15 mouse cellular contexts compared by ENCODE assay signal in the genomic region with DNA sequence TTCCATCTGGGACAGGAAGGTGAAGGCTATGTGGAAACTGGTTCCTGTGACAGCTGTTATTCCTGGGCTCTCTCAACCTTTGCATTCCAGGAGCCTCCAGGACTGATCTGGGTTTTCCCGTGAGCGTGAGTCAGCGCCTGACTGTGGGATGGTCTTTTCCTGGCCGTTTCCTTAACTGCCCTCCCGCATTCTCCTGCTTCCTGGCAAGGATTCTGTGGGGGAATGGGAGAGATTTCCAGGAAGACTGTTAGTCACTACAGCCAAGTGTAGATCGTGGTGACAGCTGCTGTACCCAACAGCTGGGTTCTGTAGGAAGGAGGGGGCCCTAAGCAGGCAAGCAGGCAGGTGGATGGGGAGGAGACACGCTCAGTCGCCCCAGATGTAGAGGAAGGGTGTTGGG. TPM values are rescaled to one million over a fixed set of nuclear protein-coding genes. Genes with fewer than 3 reads are reported as not detected.
DNase-seq lines count a peak whose midpoint lies in the region; ATAC-seq and TF ChIP-seq lines count a peak whose summit lies in the region.
"Had no signal": no experiment of that assay in that cellular context is flagged by ENCODE, and none has a peak within 500 bp of the region (broad histone marks: within the 10 kb centered on the region; RNA-seq: fewer than 3 reads in every experiment).

No protein-coding gene starts in this region.

- no peak for ATAC-seq in heart, embryonic 15.5 days (replicated peaks; ENCODE audit: insufficient number of reproducible peaks, insufficient read depth, low FRiP score, low read depth)
- ATAC-seq in lung, embryonic 14.5 days (ENCODE audit: insufficient read depth) = peak; percentile 7; the same call in 1 of the 2 replicates
- peak; percentile 44 for ATAC-seq in heart, postnatal 0 days (ENCODE audit: insufficient read depth, low read depth)
- peak; percentile 38; the same call in 1 of the 2 replicates for ATAC-seq in stomach, postnatal 0 days (ENCODE audit: low FRiP score, low TSS enrichment)
- ATAC-seq: forebrain, embryonic 13.5 days; hindbrain, postnatal 0 days; midbrain, embryonic 13.5 days had no signal

- TF ChIP-seq POLR2A in cerebellum, adult 2 months (IDR thresholded peaks at IDR 0.05; ENCODE audit: borderline replicate concordance, insufficient read depth, low read length) = no peak

- WGBS in heart, embryonic 15.5 days = 26% methylated on average over 8 of the region's 8 CpGs
- WGBS in lung, embryonic 14.5 days = 52% methylated on average over 8 of the region's 8 CpGs
- WGBS in heart, postnatal 0 days = 24% methylated on average over 8 of the region's 8 CpGs
- WGBS in stomach, postnatal 0 days = 50% methylated on average over 8 of the region's 8 CpGs
- 73% methylated on average over 8 of the region's 8 CpGs for WGBS in cerebellum, adult 2 months

- no peaks in the 10 kb centered on the region for H3K9me3 ChIP-seq in heart, embryonic 15.5 days (replicated peaks)
- no peaks in the 10 kb centered on the region for H3K9me3 ChIP-seq in lung, embryonic 14.5 days (ENCODE audit: low read depth, low read length)
- H3K9me3 ChIP-seq in heart, postnatal 0 days (replicated peaks; ENCODE audit: control insufficient read depth, low read length) = peaks cover 9% of the 10 kb centered on the region; the same call in 1 of the 2 replicates
- H3K9me3 ChIP-seq in stomach, postnatal 0 days (ENCODE audit: control insufficient read depth, low read length) = no peaks in the 10 kb centered on the region
- H3K9me3 ChIP-seq: forebrain, embryonic 13.5 days; lung, embryonic 15.5 days; midbrain, embryonic 13.5 days; neural tube, embryonic 12.5 days had no signal

- H3K4me2 ChIP-seq in heart, embryonic 15.5 days = no peak overlapping the region
- H3K4me2 ChIP-seq in lung, embryonic 14.5 days = no peak overlapping the region
- H3K4me2 ChIP-seq in heart, postnatal 0 days (ENCODE audit: low read depth, low read length) = no peak overlapping the region
- no peak overlapping the region for H3K4me2 ChIP-seq in stomach, postnatal 0 days (replicated peaks; ENCODE audit: low read depth)
- H3K4me2 ChIP-seq: forebrain, embryonic 13.5 days; limb, embryonic 12.5 days; lung, embryonic 15.5 days; midbrain, embryonic 13.5 days; neural tube, embryonic 12.5 days had no signal

- H3K4me3 ChIP-seq in heart, embryonic 15.5 days = no peak overlapping the region
- H3K4me3 ChIP-seq in lung, embryonic 14.5 days (ENCODE audit: low read depth, low read length) = no peak overlapping the region
- H3K4me3 ChIP-seq in heart, postnatal 0 days (ENCODE audit: low read depth, low read length) = no peak overlapping the region
- no peak overlapping the region for H3K4me3 ChIP-seq in stomach, postnatal 0 days (ENCODE audit: low read depth, low read length)
- H3K4me3 ChIP-seq in cerebellum, adult 2 months (replicated peaks; ENCODE audit: insufficient read depth, low read depth, low read length) = no peak overlapping the region
- H3K4me3 ChIP-seq: forebrain, embryonic 13.5 days; layer of hippocampus, adult 2 months; limb, embryonic 12.5 days; lung, embryonic 15.5 days; midbrain, embryonic 13.5 days; neural tube, embryonic 12.5 days had no signal

- H3K27me3 ChIP-seq in heart, embryonic 15.5 days = no peaks in the 10 kb centered on the region
- no peaks in the 10 kb centered on the region for H3K27me3 ChIP-seq in lung, embryonic 14.5 days (ENCODE audit: insufficient read depth, low read length)
- no peaks in the 10 kb centered on the region for H3K27me3 ChIP-seq in heart, postnatal 0 days (ENCODE audit: control insufficient read depth, insufficient read depth, low read length)
- no peaks in the 10 kb centered on the region for H3K27me3 ChIP-seq in stomach, postnatal 0 days (ENCODE audit: control insufficient read depth, insufficient read depth, low read length)
- no peaks in the 10 kb centered on the region for H3K27me3 ChIP-seq in cerebellum, adult 2 months (ENCODE audit: control insufficient read depth, insufficient read depth, low read length)
- H3K27me3 ChIP-seq: forebrain, embryonic 13.5 days; limb, embryonic 12.5 days; lung, embryonic 15.5 days; midbrain, embryonic 13.5 days; neural tube, embryonic 12.5 days had no signal

- H3K36me3 ChIP-seq in heart, embryonic 15.5 days = no peaks in the 10 kb centered on the region
- no peaks in the 10 kb centered on the region for H3K36me3 ChIP-seq in lung, embryonic 14.5 days (ENCODE audit: insufficient read depth)
- no peaks in the 10 kb centered on the region for H3K36me3 ChIP-seq in heart, postnatal 0 days (replicated peaks; ENCODE audit: control insufficient read depth, insufficient read depth, low read length)
- no peaks in the 10 kb centered on the region for H3K36me3 ChIP-seq in stomach, postnatal 0 days (ENCODE audit: control insufficient read depth, insufficient read depth, low read length)
- H3K36me3 ChIP-seq: limb, embryonic 12.5 days; lung, embryonic 15.5 days; midbrain, embryonic 13.5 days; neural tube, embryonic 12.5 days had no signal

- peaks cover 24% of the 10 kb centered on the region for H3K4me1 ChIP-seq in heart, embryonic 15.5 days (replicated peaks)
- H3K4me1 ChIP-seq in lung, embryonic 14.5 days (ENCODE audit: insufficient read depth) = peaks cover 11% of the 10 kb centered on the region
- peaks cover 26% of the 10 kb centered on the region for H3K4me1 ChIP-seq in heart, postnatal 0 days (ENCODE audit: control insufficient read depth, insufficient read depth)
- H3K4me1 ChIP-seq in stomach, postnatal 0 days (replicated peaks; ENCODE audit: control insufficient read depth, insufficient read depth) = peaks cover 6% of the 10 kb centered on the region
- H3K4me1 ChIP-seq in cerebellum, adult 2 months (ENCODE audit: control insufficient read depth, insufficient read depth, low read length) = peaks cover 20% of the 10 kb centered on the region

- no peak for TF ChIP-seq EP300 in heart, postnatal 0 days (IDR thresholded peaks at IDR 0.05; ENCODE audit: low read depth)
- TF ChIP-seq EP300 in stomach, postnatal 0 days (optimal IDR thresholded peaks at IDR 0.05) = no peak

- H3K27ac ChIP-seq in heart, embryonic 15.5 days = peak overlapping the region; percentile 21; the same call in 1 of the 2 replicates
- 0 out of 2 replicates have a peak overlapping the region, but pooled peaks have one; percentile 30 for H3K27ac ChIP-seq in lung, embryonic 14.5 days (ENCODE audit: low read depth)
- H3K27ac ChIP-seq in heart, postnatal 0 days (ENCODE audit: low read depth) = peak overlapping the region; percentile 43
- H3K27ac ChIP-seq in stomach, postnatal 0 days (replicated peaks) = no peak overlapping the region
- no peak overlapping the region for H3K27ac ChIP-seq in cerebellum, adult 2 months (ENCODE audit: insufficient read depth, low read length)
- H3K27ac ChIP-seq: forebrain, embryonic 13.5 days; hindbrain, postnatal 0 days; layer of hippocampus, adult 2 months; limb, embryonic 12.5 days; lung, embryonic 15.5 days; midbrain, embryonic 13.5 days; neural tube, embryonic 12.5 days had no signal

- no peak overlapping the region for H3K9ac ChIP-seq in heart, embryonic 15.5 days
- no peak overlapping the region for H3K9ac ChIP-seq in lung, embryonic 14.5 days
- H3K9ac ChIP-seq in heart, postnatal 0 days (replicated peaks; ENCODE audit: low read depth, low read length) = no peak overlapping the region
- no peak overlapping the region for H3K9ac ChIP-seq in stomach, postnatal 0 days (ENCODE audit: low read length)
- H3K9ac ChIP-seq: forebrain, embryonic 13.5 days; limb, embryonic 12.5 days; lung, embryonic 15.5 days; midbrain, embryonic 13.5 days; neural tube, embryonic 12.5 days had no signal

- DNase-seq in heart, adult 8-10 months (ENCODE audit: low spot score) = no peak
- peak; percentile 21 for DNase-seq in lung, embryonic 14.5 days
- DNase-seq in lung, postnatal 14 days = no peak
- peak; percentile 41 for DNase-seq in heart, postnatal 0 days (ENCODE audit: low spot score)
- DNase-seq in stomach, postnatal 0 days (ENCODE audit: low spot score) = no peak
- DNase-seq in cerebellum, adult 2 months = no peak
- DNase-seq: cerebellum, adult 8-10 months had no signal

- no peak for TF ChIP-seq CTCF in lung, embryonic 14.5 days (IDR thresholded peaks at IDR 0.05; ENCODE audit: low read depth)
- no peak for TF ChIP-seq CTCF in heart, postnatal 0 days (IDR thresholded peaks at IDR 0.05; ENCODE audit: low read depth)
- TF ChIP-seq CTCF in stomach, postnatal 0 days (IDR thresholded peaks at IDR 0.05; ENCODE audit: low read depth) = no peak
- TF ChIP-seq CTCF in cerebellum, adult 2 months (IDR thresholded peaks at IDR 0.05; ENCODE audit: borderline replicate concordance, insufficient read depth, low read depth, low read length) = no peak

RNA-seq across cellular contexts. Expression of a gene that starts 45.3 kb away (rescaled TPM):
- polyA plus RNA-seq in heart, embryonic 15.5 days (2015; fragmentation: Nextera tagmentation; extraction: Ambion mirVana) = 6.0 and 6.6 TPM in 2 replicates
- total RNA-seq in heart, adult 8-10 months (2022) = 1 to 10 TPM; 4.9 to 7.0 (median 6.4) TPM
- polyA plus RNA-seq in lung, embryonic 14.5 days (2014; fragmentation: Nextera tagmentation; extraction: Ambion mirVana) = 7.6 and 8.1 TPM in 2 replicates
- 5.5 and 12.6 TPM in 2 replicates for total RNA-seq in heart, postnatal 0 days (2014; rRNA removed; ENCODE audit: low replicate concordance)
- polyA plus RNA-seq in heart, postnatal 0 days (2015; fragmentation: Nextera tagmentation; extraction: Ambion mirVana) = 4.1 and 4.5 TPM in 2 replicates
- 1.8 and 2.2 TPM in 2 replicates for polyA plus RNA-seq in stomach, postnatal 0 days (2015; fragmentation: Nextera tagmentation; extraction: Ambion mirVana)
- 2.6 and 3.0 TPM in 2 replicates for polyA plus RNA-seq in cerebellum, adult 2 months (2012; rRNA removed)

RNA-seq across cellular contexts. Expression of a gene that starts 54.7 kb away (rescaled TPM):
- polyA plus RNA-seq in heart, embryonic 15.5 days (2015; fragmentation: Nextera tagmentation; extraction: Ambion mirVana) = 20.6 and 24.5 TPM in 2 replicates
- 10 to 100 TPM; 41.6 to 49.5 (median 44.5) TPM for total RNA-seq in heart, adult 8-10 months (2022)
- polyA plus RNA-seq in lung, embryonic 14.5 days (2014; fragmentation: Nextera tagmentation; extraction: Ambion mirVana) = 13.2 and 14.2 TPM in 2 replicates
- 65.8 and 66.1 TPM in 2 replicates for total RNA-seq in heart, postnatal 0 days (2014; rRNA removed; ENCODE audit: low replicate concordance)
- polyA plus RNA-seq in heart, postnatal 0 days (2015; fragmentation: Nextera tagmentation; extraction: Ambion mirVana) = 12.3 and 13.6 TPM in 2 replicates
- polyA plus RNA-seq in stomach, postnatal 0 days (2015; fragmentation: Nextera tagmentation; extraction: Ambion mirVana) = 3.1 and 3.6 TPM in 2 replicates
- 33.3 and 35.6 TPM in 2 replicates for polyA plus RNA-seq in cerebellum, adult 2 months (2012; rRNA removed)

Comparison
In these comparisons a context has a peak if more than half of its experiments do, and no peak if none do; other contexts are left out.
1. DNase-seq: peak in lung, embryonic 14.5 days (single experiment) and heart, postnatal 0 days (single experiment); none in heart, adult 8-10 months (single experiment), lung, postnatal 14 days (single experiment), stomach, postnatal 0 days (single experiment) and cerebellum, adult 2 months (0 of 2).
2. H3K27ac ChIP-seq: peak in heart, embryonic 15.5 days (single experiment), lung, embryonic 14.5 days (single experiment) and heart, postnatal 0 days (single experiment); none in stomach, postnatal 0 days (single experiment) and cerebellum, adult 2 months (single experiment).